Mouse (Mus musculus) liver, embryonic 12.5 days (tissue): ENCODE data around the gene Rasal1. TPM values are rescaled to one million over a fixed set of nuclear protein-coding genes. Genes with fewer than 3 reads are reported as not detected.

ENCODE experiments used
- ATAC-seq: fragments of 200-750 bp; cut with Nextera tagmentation; 2 replicates; pipeline ENCODE4 v1.8.0; 2017; ENCODE audit warnings: moderate number of reproducible peaks, mild to moderate bottlenecking, moderate library complexity
- H3K27ac ChIP-seq: fragments of 300-500 bp; sonication (generic); 2 replicates; pipeline ENCODE4 v1.5.1; 2016; ENCODE audit warnings: mild to moderate bottlenecking
- H3K27me3 ChIP-seq: fragments of 300-500 bp; sonication (generic); replicated peaks from 2 replicates; pipeline ENCODE4 v1.6.1; 2016; ENCODE audit warnings: mild to moderate bottlenecking, moderate library complexity
- H3K36me3 ChIP-seq: fragments of 300-500 bp; sonication (generic); 2 replicates; pipeline ENCODE4 v1.6.1; 2016; ENCODE audit warnings: mild to moderate bottlenecking, moderate library complexity
- H3K4me1 ChIP-seq: fragments of 300-500 bp; sonication (generic); 2 replicates; pipeline ENCODE4 v1.6.1; 2016
- H3K4me2 ChIP-seq: fragments of 300-500 bp; sonication (generic); 2 replicates; pipeline ENCODE4 v1.6.1; 2016; ENCODE audit warnings: mild to moderate bottlenecking, moderate library complexity
- H3K4me3 ChIP-seq: fragments of 300-500 bp; sonication (generic); 2 replicates; pipeline ENCODE4 v1.5.1; 2016; ENCODE audit warnings: mild to moderate bottlenecking, moderate library complexity
- H3K9ac ChIP-seq: fragments of 300-500 bp; sonication (generic); 2 replicates; pipeline ENCODE4 v1.6.1; 2016; ENCODE audit warnings: mild to moderate bottlenecking, moderate library complexity
- H3K9me3 ChIP-seq: fragments of 300-500 bp; sonication (generic); replicated peaks from 2 replicates; pipeline ENCODE4 v1.6.1; 2016; ENCODE audit warnings: mild to moderate bottlenecking, moderate library complexity
- WGBS: fragments of 180-500 bp; shearing (Covaris S2); methylation state at CpG from one replicate; pipeline ENCODE4 v1.1.7; 2016; ENCODE audit not compliant: insufficient replicate concordance; 5-methylcytosine and 5-hydroxymethylcytosine counted together
- polyA plus RNA-seq: library from polyadenylated mRNA; unstranded; fragments of >200 nt; fragmentation: Nextera tagmentation; extraction: Ambion mirVana; gene quantifications from 2 replicates; pipeline ENCODE4 v1.2.1, GENCODE M21; 2016

Rasal1 gene
- polyA plus RNA-seq, 1 experiment from 2014 or later, result 0.20 TPM

DNA sequence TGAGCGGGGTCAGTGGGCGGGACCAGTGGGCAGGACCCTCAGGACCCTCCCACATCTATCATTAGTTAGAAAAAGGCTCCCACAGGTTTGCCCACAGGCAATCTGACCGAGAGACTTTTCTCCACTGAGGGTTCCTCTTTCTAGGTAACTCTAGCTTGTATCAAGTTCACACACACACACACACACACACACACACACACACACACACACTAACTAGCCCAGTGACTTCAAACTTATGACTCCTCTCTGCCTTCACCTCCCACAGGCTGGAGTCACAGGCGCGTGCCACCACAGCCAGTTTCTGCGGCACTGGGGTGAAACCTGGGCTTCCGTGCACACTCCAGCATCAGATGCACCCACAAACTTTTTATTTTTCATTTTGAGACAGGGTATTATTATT is 20.1 kb downstream of the Rasal1 start:
- no peak overlapping the region for H3K4me3 ChIP-seq
- WGBS, result 60% methylated on average over 7 of the region's 7 CpGs
- no peak overlapping the region for H3K9ac ChIP-seq
- no peaks in the 10 kb centered on the region for H3K9me3 ChIP-seq
- ATAC-seq, result no peak
- no peaks in the 10 kb centered on the region for H3K36me3 ChIP-seq
- no peak overlapping the region for H3K4me2 ChIP-seq
- H3K4me1 ChIP-seq, result no peaks in the 10 kb centered on the region
- no peak overlapping the region for H3K27ac ChIP-seq
- H3K27me3 ChIP-seq, result peaks cover 36% of the 10 kb centered on the region

DNA sequence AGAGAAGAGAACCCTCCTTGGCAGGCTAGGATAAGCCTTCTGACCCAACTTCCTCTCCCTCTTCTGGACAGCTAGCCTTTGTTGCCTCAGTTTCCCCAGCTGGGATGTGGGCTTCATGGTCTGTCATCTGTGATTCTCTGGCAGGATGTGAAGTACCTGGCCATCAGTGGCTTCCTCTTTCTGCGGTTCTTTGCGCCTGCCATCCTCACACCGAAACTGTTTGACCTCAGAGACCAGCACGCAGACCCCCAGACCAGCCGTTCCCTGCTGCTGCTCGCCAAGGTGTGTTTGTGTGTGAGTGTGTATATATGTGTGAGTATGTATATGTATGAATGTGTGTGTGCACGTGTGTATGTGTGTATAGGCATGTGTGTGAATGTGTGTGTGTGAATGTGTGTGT is 21.5 kb downstream of the Rasal1 start:
- H3K4me2 ChIP-seq, result no peak overlapping the region
- H3K9me3 ChIP-seq, result no peaks in the 10 kb centered on the region
- no peaks in the 10 kb centered on the region for H3K36me3 ChIP-seq
- 58% methylated on average over 7 of the region's 7 CpGs for WGBS
- no peaks in the 10 kb centered on the region for H3K4me1 ChIP-seq
- H3K27ac ChIP-seq, result no peak overlapping the region
- no peak overlapping the region for H3K9ac ChIP-seq
- no peak for ATAC-seq
- H3K4me3 ChIP-seq, result no peak overlapping the region
- peaks cover 46% of the 10 kb centered on the region for H3K27me3 ChIP-seq

GRCm38 (mm10) chr5:120671865-120672264 is 23.3 kb downstream of the Rasal1 start:
- H3K9ac ChIP-seq, result no peak overlapping the region
- H3K27me3 ChIP-seq, result peaks cover 39% of the 10 kb centered on the region
- H3K4me2 ChIP-seq, result no peak overlapping the region
- no peak for ATAC-seq
- no peak overlapping the region for H3K4me3 ChIP-seq
- no peaks in the 10 kb centered on the region for H3K36me3 ChIP-seq
- H3K9me3 ChIP-seq, result no peaks in the 10 kb centered on the region
- no peaks in the 10 kb centered on the region for H3K4me1 ChIP-seq
- 45% methylated on average over 3 of the region's 3 CpGs for WGBS
- no peak overlapping the region for H3K27ac ChIP-seq

- H3K36me3 ChIP-seq, result no peaks in the 10 kb centered on the region
- no peaks in the 10 kb centered on the region for H3K9me3 ChIP-seq
- H3K4me2 ChIP-seq, result no peak overlapping the region
- peaks cover 27% of the 10 kb centered on the region for H3K27me3 ChIP-seq
- no peak overlapping the region for H3K27ac ChIP-seq
- 5% methylated on average over 12 of the region's 12 CpGs for WGBS
- no peak overlapping the region for H3K4me3 ChIP-seq
- H3K4me1 ChIP-seq, result no peaks in the 10 kb centered on the region
- no peak for ATAC-seq
- no peak overlapping the region for H3K9ac ChIP-seq
Measured at GRCm38 (mm10) chr5:120673626-120674025, 25.0 kb downstream of the Rasal1 start.

GRCm38 (mm10) chr5:120674229-120675145 is 25.9 kb downstream of the Rasal1 start:
- H3K27me3 ChIP-seq, result peaks cover 34% of the 10 kb centered on the region
- peak; percentile 19; the same call in 1 of the 2 replicates for ATAC-seq
- no peaks in the 10 kb centered on the region for H3K9me3 ChIP-seq
- H3K36me3 ChIP-seq, result no peaks in the 10 kb centered on the region
- H3K9ac ChIP-seq, result no peak overlapping the region
- 36% methylated on average over 21 of the region's 21 CpGs for WGBS
- no peak overlapping the region for H3K4me3 ChIP-seq
- H3K4me2 ChIP-seq, result no peak overlapping the region
- H3K27ac ChIP-seq, result no peak overlapping the region
- H3K4me1 ChIP-seq, result no peaks in the 10 kb centered on the region

- Histone ChIP-seq H3K4me3 (no peak overlapping the region), H3K27ac (no peak overlapping the region), H3K9ac (no peak overlapping the region), H3K36me3 (no peaks in the 10 kb centered on the region), H3K27me3 (peaks cover 62% of the 10 kb centered on the region), H3K9me3 (no peaks in the 10 kb centered on the region), H3K4me2 (no peak overlapping the region), H3K4me1 (no peaks in the 10 kb centered on the region)
- no peak for ATAC-seq
- WGBS, result 14% methylated on average over 2 of the region's 2 CpGs
Measured at GRCm38 (mm10) chr5:120677516-120677915, 28.9 kb downstream of the Rasal1 start.

DNA sequence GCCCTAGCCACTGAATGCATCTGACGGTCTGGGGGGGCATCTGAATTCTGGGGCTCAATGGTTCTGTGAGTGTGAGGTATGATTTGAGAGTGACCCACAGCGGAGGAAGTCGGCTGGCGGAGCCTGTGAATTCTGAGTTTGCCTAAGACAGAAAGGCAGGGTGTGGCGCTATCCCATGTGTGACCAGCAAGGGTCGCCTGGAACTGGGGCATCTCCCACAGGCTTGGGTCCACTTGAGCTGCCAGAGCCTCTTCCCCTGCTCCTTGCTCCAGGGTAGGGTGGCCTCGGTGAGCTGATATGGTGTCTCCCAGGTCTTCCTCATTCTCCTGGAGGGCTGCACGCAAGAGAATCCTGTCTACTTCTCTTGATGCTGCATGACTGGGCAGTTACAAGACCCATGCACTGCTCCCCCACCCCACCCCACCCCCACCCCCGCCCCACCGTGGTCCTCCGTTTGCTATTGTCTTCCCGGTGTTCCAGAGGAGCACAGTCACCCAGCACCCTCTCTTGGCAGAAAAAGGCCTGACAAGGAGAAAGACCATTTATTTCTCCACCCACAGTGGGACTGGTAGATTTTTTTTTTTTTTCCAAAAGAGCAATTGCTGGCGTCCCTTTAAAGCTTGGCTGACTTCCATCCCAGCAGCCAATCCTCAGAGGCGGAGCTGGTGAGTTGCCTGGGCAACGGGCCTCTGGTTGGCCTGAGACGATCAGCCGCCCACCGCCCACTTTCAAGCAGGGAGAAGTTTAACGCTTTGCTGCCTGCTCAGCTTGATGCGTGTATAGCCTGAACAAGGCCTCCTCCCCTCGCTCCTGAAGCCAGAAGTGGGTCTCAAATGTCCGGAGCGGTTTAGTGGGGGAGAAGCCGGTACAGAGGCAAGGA is 31.3 kb downstream of the Rasal1 start:
- peak overlapping the region; percentile 51 for H3K4me2 ChIP-seq
- no peak overlapping the region for H3K27ac ChIP-seq
- H3K36me3 ChIP-seq, result no peaks in the 10 kb centered on the region
- H3K9ac ChIP-seq, result no peak overlapping the region
- peak overlapping the region; percentile 25; the same call in 1 of the 2 replicates for H3K4me3 ChIP-seq
- no peaks in the 10 kb centered on the region for H3K9me3 ChIP-seq
- peaks cover 76% of the 10 kb centered on the region for H3K27me3 ChIP-seq
- no peaks in the 10 kb centered on the region for H3K4me1 ChIP-seq
- WGBS, result 5% methylated on average over 24 of the region's 24 CpGs
- ATAC-seq, result peak; percentile 41; the same call in 1 of the 2 replicates

GRCm38 (mm10) chr5:120680918-120681317 is 32.3 kb downstream of the Rasal1 start:
- no peaks in the 10 kb centered on the region for H3K36me3 ChIP-seq
- no peaks in the 10 kb centered on the region for H3K9me3 ChIP-seq
- WGBS, result 76% methylated on average over 18 of the region's 18 CpGs

DNA sequence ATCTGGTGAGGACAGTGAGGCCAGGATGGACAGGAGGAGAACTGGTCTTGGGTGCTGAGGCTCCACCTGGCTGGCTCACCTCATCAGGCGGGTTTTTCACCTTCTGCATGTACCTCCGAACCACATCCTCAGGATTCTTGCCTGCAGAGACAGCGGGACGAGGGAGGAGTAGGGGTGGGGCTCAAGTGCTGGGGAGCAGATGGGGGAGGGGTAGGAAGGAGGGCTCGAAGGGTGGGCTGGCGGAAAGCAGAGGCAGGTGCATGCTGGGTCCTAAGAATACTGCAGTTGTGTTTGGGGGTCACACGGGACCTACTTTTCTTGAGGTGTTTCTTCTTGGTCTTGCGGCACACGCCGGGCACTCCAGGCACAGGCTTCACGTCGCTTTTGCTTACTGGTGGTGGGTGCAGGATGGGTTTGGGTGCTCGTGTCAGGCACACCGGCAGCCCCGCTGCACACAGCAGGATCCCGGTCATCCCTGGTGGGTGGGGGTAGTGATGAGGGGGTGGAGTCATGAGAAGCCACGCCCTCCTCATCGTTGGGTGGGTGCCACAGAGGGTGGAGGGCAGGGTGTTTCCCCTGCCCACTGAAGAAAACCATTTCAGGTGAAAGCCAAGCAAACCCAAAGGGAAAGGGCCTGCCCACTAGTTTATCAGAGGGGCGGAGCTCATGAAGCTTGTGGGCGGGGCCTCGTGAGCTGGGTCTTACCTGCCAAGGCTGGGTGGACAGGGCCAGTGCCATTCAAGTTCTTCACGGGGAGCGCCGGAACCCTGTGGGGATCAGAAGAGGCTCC is 34.6 kb downstream of the Rasal1 start:
- Histone ChIP-seq H3K27me3 (peaks cover 90% of the 10 kb centered on the region), H3K9me3 (no peaks in the 10 kb centered on the region), H3K4me3 (no peak overlapping the region), H3K4me2 (no peak overlapping the region), H3K27ac (no peak overlapping the region), H3K9ac (no peak overlapping the region), H3K4me1 (no peaks in the 10 kb centered on the region), H3K36me3 (no peaks in the 10 kb centered on the region)
- ATAC-seq, result no peak
- 14% methylated on average over 24 of the region's 24 CpGs for WGBS

More at GRCm38 (mm10) chr5:120680918-120681317, 32.3 kb downstream of the Rasal1 start:
- H3K4me2 ChIP-seq, result 0 out of 2 replicates have a peak overlapping the region, but pooled peaks have one; percentile 13
- H3K27ac ChIP-seq, result no peak overlapping the region
- H3K27me3 ChIP-seq, result peaks cover 75% of the 10 kb centered on the region
- no peak overlapping the region for H3K9ac ChIP-seq
- no peak overlapping the region for H3K4me3 ChIP-seq
- H3K4me1 ChIP-seq, result no peaks in the 10 kb centered on the region
- no peak for ATAC-seq

DNA sequence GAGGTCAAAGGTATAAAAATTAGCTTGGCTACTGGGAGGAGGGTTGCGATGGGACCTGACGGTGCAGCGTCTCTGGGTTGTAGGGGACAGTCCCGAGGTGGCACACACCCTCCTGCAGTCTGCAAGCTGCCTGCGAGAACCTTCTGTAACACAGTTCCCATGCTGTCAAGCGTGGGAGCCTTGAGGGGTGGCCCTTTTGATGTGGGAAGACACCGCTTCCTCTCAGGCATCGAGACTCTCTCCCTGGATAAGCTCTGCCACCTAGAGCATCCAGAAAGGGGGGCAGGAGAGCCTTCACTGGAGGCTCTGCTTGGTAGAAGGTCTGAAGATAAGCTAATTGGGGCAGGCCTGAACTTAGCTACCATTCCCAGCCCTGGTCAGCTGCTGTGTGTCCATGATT is 37.1 kb downstream of the Rasal1 start:
- ATAC-seq, result no peak
- H3K9me3 ChIP-seq, result no peaks in the 10 kb centered on the region
- WGBS, result 48% methylated on average over 8 of the region's 8 CpGs
- no peak overlapping the region for H3K4me2 ChIP-seq
- no peak overlapping the region for H3K4me3 ChIP-seq
- H3K9ac ChIP-seq, result no peak overlapping the region
- peaks cover 78% of the 10 kb centered on the region for H3K27me3 ChIP-seq
- H3K27ac ChIP-seq, result no peak overlapping the region
- no peaks in the 10 kb centered on the region for H3K36me3 ChIP-seq
- no peaks in the 10 kb centered on the region for H3K4me1 ChIP-seq

DNA sequence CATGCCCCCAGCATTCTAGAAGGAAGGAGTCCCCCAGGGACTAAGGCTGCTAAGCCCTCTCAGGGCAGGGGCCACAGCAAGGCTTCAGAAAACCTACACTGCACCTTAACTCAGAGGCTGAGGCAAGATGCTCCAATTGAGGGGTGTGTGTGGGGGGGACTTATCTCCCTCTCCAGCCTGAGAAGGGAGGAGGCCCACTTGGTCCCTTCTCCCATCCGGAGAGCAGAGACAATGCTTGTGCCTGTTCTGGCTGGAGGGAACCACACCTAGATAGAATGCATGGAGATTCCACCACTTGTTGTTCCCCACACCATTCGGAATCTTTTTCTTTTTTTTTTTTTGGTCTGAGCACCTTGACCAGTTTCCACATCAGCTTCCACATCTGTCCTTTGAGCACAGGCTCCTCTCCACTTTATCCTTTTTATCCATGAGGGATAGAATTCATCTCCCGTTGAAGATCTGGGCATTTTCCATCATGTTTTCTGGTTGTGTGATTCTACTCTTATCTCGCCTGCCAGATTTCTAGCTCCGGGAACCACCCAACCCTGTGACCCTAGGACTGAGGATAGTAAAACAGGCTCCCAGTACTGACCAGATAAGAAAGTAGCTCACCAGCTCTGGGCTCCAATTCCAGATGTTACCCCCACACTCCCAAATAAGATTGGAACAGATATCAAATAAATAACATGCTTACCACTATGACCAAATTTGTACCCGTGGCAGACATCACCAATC is 38.3 kb downstream of the Rasal1 start:
- H3K36me3 ChIP-seq, result no peaks in the 10 kb centered on the region
- H3K4me1 ChIP-seq, result no peaks in the 10 kb centered on the region
- H3K27me3 ChIP-seq, result peaks cover 78% of the 10 kb centered on the region
- H3K4me2 ChIP-seq, result no peak overlapping the region
- 24% methylated on average over 6 of the region's 6 CpGs for WGBS
- no peak overlapping the region for H3K9ac ChIP-seq
- H3K9me3 ChIP-seq, result no peaks in the 10 kb centered on the region
- no peak for ATAC-seq
- H3K4me3 ChIP-seq, result no peak overlapping the region
- no peak overlapping the region for H3K27ac ChIP-seq
